Mouse (Mus musculus) Patski (cell line): ENCODE measurements around the gene Kalrn. TPM values are rescaled to one million over a fixed set of nuclear protein-coding genes. Genes with fewer than 3 reads are reported as not detected.
A peak's percentile ranks its signal among the peaks of the same experiment; 100 is the strongest.
"Not testable (repeated sequence)": the region's sequence is repeated elsewhere in the genome, so short reads cannot be mapped to it uniquely, and the experiment has no call there.

Experiments used
- ATAC-seq: fragments of 100-300 bp; one replicate; pipeline ENCODE4 v1.8.0; 2021
- CTCF ChIA-PET: fragments of 350-600 bp; sonication (Branson Sonifier 250); formaldehyde crosslinking; loops from one replicate; lab custom pipeline; 2022; ENCODE audit warnings: inconsistent platforms; lab: Charles Lee
- POLR2A ChIA-PET: fragments of 350-600 bp; sonication (Branson Sonifier 250); formaldehyde crosslinking; loops from one replicate; lab custom pipeline; 2022; ENCODE audit warnings: antibody characterized with exemption, inconsistent platforms; lab: Charles Lee
- DNase-seq: peaks from one replicate; pipeline ENCODE4 v3.0.0-alpha.2; 2011; ENCODE audit warnings: low read depth, low spot score
- H3K27me3 ChIP-seq: fragments of 371-371 bp; one replicate; pipeline ENCODE4 v1.5.1; 2021
- CTCF ChIP-seq: fragments of 100-300 bp; IDR thresholded peaks from one replicate; pipeline ENCODE4 v1.5.1; 2021
- in situ Hi-C: fragments of 300-500 bp; cut with MboI; formaldehyde crosslinking; loops from 3 replicates; pipeline ENCODE4 v1.11.1; 2018; ENCODE audit warnings: low pct_unique_long_range_greater_than_20kb, mixed read lengths
- polyA plus RNA-seq: library from polyadenylated mRNA; unstranded; gene quantifications from one replicate; pipeline ENCODE4 v1.2.3, GENCODE M21; 2021

Gene Kalrn
- polyA plus RNA-seq, 1 experiment from 2014 or later = 25.1 TPM

GRCm38 (mm10) chr16:34093734-34094445 is 479.4 kb downstream of the Kalrn start:
- POLR2A ChIA-PET = interaction anchor here (1.0 kb wide), 1 partner anchor 43 kb away, joined by 3 read pairs; no protein-coding TSS in a partner anchor
- in situ Hi-C loops = no loop called here
- ATAC-seq = no peak
- no peak for TF ChIP-seq CTCF
- no peak for DNase-seq
- CTCF ChIA-PET = interaction anchor here (1.1 to 1.4 kb wide), 2 partner anchors 11 to 18 kb away, joined by 3 read pairs; no protein-coding TSS in a partner anchor
- H3K27me3 ChIP-seq = no peaks in the 10 kb centered on the region

GRCm38 (mm10) chr16:34089528-34090095 is 483.7 kb downstream of the Kalrn start:
- ATAC-seq (no peak), DNase-seq (no peak)
- TF ChIP-seq CTCF = no peak
- in situ Hi-C loops = no loop called here
- ChIA-PET CTCF (no interaction called here), POLR2A (no interaction called here)
- no peaks in the 10 kb centered on the region for H3K27me3 ChIP-seq

GRCm38 (mm10) chr16:34089022-34089421 is 484.3 kb downstream of the Kalrn start:
- no peak for ATAC-seq
- no peaks in the 10 kb centered on the region for H3K27me3 ChIP-seq
- POLR2A ChIA-PET = no interaction called here
- CTCF ChIA-PET = no interaction called here
- no peak for DNase-seq
- TF ChIP-seq CTCF = no peak
- in situ Hi-C loops = no loop called here

- DNase-seq = no peak
- in situ Hi-C loops = no loop called here
- TF ChIP-seq CTCF = no peak
- ChIA-PET POLR2A (interaction anchor here (0.6 kb wide), 1 partner anchor 630 kb away, joined by 3 read pairs; no protein-coding TSS in a partner anchor), CTCF (no interaction called here)
- H3K27me3 ChIP-seq = no peaks in the 10 kb centered on the region
- ATAC-seq = no peak
Measured at GRCm38 (mm10) chr16:34088331-34088730, 485.0 kb downstream of the Kalrn start.

GRCm38 (mm10) chr16:34084135-34084920 is 489.0 kb downstream of the Kalrn start:
- CTCF ChIA-PET = no interaction called here
- no peaks in the 10 kb centered on the region for H3K27me3 ChIP-seq
- in situ Hi-C loops = no loop called here
- no peak for ATAC-seq
- TF ChIP-seq CTCF = no peak
- no peak for DNase-seq
- POLR2A ChIA-PET = no interaction called here

- ChIA-PET CTCF (interaction anchor here (0.7 to 1.4 kb wide), 5 partner anchors 9 to 81 kb away, joined by 3 read pairs; no protein-coding TSS in a partner anchor), POLR2A (no interaction called here)
- ATAC-seq (no peak), DNase-seq (no peak)
- no peaks in the 10 kb centered on the region for H3K27me3 ChIP-seq
- TF ChIP-seq CTCF = peak; percentile 51
- in situ Hi-C loops = no loop called here
Measured at GRCm38 (mm10) chr16:34082494-34083469, 490.6 kb downstream of the Kalrn start.

- DNase-seq (no peak), ATAC-seq (no peak)
Measured at GRCm38 (mm10) chr16:34081683-34082438, 491.5 kb downstream of the Kalrn start.

GRCm38 (mm10) chr16:34081314-34081682 is 492.0 kb downstream of the Kalrn start:
- in situ Hi-C loops, DNase-seq, H3K27me3 ChIP-seq, POLR2A ChIA-PET, ATAC-seq: not testable (repeated sequence)
- CTCF ChIA-PET = interaction anchor here (1.2 kb wide), 1 partner anchor 14 kb away, joined by 3 read pairs; no protein-coding TSS in a partner anchor

More at GRCm38 (mm10) chr16:34081683-34082438, 491.5 kb downstream of the Kalrn start:
- TF ChIP-seq CTCF = no peak
- POLR2A ChIA-PET = interaction anchor here (0.5 kb wide), 1 partner anchor 168 kb away, joined by 3 read pairs; no protein-coding TSS in a partner anchor
- CTCF ChIA-PET = interaction anchor here (0.9 to 1.2 kb wide), 3 partner anchors 10 to 40 kb away, joined by 3 read pairs; no protein-coding TSS in a partner anchor
- in situ Hi-C loops = no loop called here
- no peaks in the 10 kb centered on the region for H3K27me3 ChIP-seq

- ATAC-seq (no peak), DNase-seq (no peak)
- no peak for TF ChIP-seq CTCF
- in situ Hi-C loops = no loop called here
- ChIA-PET POLR2A (no interaction called here), CTCF (interaction anchor here (1.2 kb wide), 1 partner anchor 14 kb away, joined by 3 read pairs; no protein-coding TSS in a partner anchor)
- H3K27me3 ChIP-seq = no peaks in the 10 kb centered on the region
Measured at GRCm38 (mm10) chr16:34080818-34081217, 492.5 kb downstream of the Kalrn start.
